Mouse (Mus musculus) right cerebral cortex, postnatal 25 days (tissue): Measurements from ENCODE around the gene Ttbk1.
"Not testable (repeated sequence)": the region's sequence is repeated elsewhere in the genome, so short reads cannot be mapped to it uniquely, and the experiment has no call there.

Experiments used
- DNase-seq: peaks from one replicate; pipeline ENCODE4 v3.0.0; 2022

The Ttbk1 gene

DNA sequence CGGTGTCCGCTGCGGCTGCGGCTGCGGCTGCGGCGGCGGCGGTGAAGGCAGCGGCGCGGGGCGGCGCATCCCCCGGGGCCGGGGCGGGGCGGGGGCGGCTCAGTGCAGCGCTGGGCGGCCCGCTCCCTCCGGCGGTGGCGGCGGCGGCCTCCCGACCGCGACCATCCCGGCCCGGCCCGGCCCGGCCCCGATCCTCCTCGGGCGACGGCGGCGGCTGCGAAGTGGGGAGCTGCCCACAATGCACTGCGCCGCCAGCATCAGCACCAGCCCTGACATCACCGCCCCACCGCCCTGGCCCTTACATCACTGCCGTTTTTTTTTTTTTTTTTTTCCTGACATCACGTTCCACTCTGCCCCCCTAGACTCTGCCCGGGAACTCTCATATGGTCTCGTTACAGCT is at the start of gene Ttbk1:
Ttbk1 (minus strand) TSS at position 245 of the 400 bp plus-strand sequence.
- peak; percentile 69 for DNase-seq

DNA sequence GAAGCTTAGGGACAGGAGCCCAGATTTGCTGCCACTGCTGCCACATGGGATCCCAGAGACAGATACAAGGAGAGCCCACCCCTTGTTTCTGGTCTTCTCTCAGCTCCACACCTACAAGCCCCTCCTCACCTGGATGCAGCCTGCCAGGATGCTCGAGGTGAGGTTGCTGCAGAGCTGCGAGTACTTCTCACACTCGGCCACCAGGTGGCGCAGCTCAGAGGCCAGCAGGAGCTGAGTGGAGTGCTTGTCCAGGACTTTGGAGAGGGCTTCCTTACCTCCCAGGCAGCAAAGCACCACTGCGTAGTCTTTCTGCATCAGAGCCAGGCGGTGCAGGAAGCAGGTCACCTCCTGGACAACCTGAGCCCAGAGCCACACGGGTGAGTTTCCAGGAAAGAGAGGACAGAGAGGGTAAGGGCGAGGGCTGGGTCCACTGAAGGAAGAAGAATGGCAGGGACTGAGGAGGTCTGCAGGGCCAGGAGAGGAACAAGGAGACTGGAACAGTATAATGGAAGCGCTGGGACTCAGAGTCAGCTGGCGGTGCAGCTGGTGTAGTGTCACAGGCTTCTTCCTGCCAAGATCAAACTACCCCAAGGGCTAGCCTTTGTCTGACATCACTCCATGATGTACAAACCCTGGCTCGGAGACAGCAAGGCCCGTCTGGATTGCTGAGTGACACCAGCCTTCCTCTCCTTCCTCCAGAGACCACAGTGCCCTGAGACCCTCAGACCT is 38.3 kb upstream of the Ttbk1 start:
- peak; percentile 47 for DNase-seq

DNA sequence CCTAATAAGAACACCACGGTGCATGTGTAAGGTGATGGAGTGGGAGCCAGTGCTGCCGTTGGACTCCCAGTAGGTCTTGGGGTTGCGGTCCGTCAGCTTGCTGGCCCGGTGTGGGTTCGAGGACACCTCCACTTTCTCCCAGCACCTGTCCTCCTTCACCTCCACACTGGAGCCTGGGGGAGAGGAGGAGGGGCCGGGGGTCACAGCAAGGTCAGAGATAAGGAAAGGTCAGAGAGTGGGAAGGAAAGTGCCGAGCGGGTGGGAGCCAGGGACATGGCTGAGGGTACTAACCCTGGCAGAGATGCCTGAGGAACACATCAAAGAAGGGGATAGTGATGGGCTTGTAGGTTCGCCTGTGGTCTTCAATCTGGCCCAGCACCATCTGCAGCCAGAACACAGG is 37.6 kb upstream of the Ttbk1 start:
- no peak for DNase-seq

DNA sequence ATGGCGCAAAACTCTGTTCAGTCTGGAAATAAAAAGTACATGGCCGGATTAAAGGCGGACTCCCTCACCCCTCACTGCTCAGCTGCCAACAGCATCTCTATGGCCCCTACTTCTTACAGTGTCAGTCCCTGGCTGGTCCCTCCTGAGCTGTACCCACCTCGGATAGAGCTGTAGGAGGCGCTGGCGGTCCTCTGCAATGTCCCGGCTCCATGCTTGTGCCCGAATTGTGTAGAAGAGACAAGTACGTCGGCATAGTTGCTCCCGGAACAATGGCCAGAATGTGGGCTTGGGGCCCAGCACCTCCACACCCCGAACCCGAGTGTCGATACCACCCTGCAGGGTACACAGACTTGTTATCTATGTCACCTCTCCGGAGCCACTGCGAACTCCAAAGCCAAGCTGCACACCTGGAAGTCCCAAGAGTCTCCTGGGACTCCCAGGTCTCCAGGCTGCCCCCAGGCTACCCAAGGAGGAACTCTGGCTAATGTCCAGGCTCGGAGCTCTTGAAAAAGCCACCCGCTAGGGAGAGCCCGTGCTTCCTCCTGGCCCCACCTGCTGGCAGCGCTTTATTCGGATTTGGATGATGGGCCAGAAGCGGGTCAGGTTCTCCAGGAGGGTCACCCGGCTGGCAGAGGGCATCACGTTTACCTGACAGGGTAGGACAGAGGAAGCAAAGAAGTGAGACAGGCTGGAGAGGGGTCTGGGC is 34.6 kb upstream of the Ttbk1 start:
- no peak for DNase-seq

DNA sequence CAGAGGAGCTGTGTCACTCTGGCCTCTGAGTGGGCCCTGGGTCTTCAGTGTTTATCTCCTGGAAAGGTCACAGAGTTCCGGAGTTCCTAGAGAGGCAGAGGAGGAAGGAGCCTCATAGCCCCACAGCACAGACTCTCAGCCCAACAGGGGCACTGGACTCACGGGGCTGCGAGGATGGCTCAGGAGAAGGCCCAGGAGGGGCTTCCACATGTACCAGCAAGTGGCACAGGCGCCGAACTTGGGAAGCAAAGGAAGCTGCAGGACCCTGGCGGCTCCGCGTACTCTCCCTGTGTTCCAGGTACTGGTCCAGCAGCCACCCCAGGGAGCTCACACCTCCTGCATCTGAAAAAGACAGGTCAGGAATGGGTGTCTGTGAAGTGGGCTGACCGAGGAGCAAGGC is 33.7 kb upstream of the Ttbk1 start:
- no peak for DNase-seq

DNA sequence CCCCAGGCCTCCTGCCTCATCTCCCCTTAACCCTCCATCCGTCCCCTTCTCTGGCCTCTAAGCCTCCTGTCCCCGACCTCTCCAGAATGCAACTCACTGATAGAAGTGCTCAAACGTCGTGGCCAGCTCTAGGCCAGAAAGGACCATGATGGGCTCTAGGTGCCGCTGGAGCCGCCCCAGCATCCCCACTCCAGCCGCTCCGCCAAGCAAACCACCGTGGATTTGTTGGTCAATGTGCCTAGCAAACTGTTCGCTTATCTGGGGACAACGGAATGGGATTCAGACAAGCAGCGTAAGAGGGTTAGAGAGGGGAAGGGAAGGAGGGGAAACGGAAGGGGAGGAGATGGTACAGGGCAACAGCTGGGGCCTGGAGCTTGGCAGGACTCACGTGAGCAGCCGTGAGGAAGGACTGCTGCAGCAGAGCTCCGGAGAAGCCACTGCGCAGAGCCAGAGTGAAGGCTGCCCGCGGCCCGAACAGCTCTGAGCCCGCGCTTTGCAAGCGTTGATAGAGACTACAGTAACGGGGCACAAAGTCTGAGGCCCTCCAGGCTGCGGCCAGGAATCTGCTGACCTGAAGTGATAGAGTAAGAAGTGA is 33.0 kb upstream of the Ttbk1 start:
- DNase-seq, result no peak

DNA sequence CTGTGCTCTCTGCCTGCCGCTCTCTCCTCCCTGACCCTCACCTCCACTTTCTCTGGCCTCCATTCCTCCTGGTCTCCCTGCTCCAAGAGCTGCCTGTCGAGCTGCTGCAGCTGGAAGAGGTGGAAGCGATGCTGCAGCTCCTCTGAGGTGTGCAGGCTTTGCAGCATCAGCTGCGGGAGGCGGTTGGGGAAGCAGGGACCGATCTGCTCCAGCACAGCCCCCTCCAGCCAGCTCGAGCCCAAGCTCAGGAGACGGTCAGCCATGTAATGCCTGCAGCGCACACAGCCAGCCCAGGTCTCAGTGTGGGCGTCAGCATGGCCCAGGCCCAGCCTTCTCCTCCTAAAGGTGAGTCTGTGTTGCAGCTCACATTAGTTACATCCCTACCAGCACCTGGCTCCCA is 32.5 kb upstream of the Ttbk1 start:
- no peak for DNase-seq

DNA sequence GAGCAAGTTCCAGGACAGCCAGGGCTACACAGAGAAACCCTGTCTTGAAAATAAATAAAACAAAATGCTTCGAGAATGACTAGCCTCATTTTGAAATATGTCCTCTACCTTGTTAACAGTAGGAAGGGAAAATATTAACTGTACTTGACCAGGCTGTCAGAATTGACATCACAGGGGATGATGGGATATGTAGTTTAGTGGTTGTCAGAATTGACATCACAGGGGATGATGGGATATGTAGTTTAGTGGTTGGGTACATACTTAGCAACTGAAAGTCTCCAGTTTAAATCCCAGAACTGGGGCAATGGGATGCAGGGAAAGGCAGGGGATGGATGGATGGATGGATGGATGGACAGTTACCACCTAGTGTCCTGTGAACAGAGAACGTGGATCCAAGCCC is 25.9 kb upstream of the Ttbk1 start:
- DNase-seq, result no peak

DNA sequence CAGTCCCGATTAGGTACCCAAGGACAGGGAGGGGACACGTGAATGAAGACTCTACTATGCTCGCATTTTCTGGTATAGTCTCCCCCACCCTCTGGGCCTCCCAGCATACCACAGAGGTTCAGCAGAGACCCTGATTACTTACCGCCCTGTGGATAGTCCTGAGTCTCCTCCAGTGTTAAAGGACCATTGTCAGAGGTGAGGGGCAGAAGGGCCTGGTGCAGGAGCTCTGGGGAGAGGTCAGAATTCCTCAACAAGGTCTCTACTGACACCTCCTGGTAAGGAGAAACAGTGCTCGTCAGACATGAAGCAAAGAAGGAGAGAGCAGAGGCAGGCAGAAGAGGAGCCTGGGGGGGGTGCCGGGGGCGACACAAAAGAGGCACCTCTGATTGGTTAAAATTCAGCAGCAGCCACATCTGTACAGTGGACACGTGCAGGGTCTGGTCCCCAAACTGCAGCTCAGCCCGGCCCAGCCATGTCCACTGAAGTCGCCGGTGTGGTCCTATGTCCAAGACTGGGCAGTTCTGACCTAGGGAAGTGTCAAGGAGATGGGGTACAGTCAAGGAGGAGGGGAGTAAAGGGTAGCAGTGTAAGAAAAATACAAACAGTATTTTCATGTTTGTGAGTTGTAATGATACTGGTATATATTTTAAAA is 23.7 kb upstream of the Ttbk1 start:
- DNase-seq, result no peak

DNA sequence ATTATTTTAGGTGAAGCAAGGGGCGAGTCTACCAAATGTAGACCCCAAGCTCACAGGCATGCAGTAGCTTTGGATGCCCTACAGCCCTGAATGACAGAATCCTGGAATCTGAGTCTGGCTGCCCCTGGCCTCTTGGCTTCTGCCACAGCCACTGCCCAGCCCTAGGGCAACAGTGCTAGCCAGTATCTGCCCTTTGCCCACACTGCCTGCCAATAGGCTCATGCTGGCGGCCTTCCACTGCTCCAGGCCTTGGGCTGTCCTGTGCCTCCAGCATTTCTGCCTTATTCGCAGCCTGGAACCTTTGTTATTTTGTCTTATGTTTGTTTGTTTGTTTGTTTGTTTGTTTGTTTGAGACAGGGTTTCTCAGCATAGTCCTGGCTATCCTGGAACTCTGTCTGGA is 18.1 kb upstream of the Ttbk1 start:
- no peak for DNase-seq

DNA sequence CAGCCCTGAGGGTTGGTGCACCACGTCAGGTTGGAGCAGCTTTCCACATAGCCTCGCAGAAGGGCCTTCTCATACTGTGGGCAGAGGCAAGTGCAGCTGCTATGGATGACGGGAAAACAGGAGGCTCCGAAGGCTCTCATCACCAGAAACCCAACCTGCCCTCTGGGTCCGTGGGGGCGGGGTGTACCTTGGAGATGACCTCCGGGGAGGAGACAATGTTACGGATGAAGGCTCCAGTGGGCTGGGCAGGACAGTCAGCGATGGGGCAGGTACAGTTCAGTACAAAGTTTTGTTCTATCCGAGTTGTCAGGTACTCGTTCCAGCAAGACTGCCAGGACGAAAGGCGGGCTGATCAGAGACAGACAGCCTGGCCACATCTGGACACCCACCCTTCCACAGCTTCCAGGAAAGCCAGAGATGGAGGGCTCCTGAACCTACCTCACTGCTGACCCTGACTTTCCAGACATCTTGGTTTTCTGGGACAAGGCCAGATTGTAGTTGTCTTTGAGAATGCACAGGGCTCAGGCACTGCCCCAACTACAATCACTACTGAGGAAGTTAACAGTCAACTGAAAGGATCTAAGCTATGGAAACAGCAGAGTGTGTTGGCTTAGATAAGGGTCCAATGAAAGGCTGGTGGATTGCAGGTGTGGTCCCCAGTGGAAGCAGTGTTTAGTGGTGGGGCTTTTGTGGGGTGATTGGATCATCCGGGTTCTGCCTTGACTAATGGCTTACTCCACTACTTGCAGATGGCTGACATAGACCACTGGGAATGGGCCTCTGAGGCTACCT is 16.6 kb upstream of the Ttbk1 start:
- DNase-seq, result no peak

DNA sequence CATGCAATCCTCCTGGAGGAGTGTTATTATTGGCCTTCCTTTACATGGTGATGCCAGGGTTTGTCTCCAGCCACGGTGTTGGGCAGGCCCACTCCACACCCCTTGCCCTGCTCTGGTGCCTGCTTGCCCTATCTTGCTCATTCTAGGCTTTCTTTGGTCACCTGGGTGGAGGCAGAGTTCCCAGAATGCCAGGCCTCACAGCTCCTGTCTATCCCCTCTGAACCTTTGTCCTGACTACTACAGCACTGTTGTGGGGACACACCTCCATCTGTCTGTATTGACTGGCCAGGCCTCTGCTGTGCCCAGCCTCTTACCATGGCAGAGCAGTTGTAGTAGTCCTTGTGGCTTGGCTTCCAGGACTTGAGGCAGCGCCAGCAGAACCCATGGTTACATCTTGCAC is 15.3 kb upstream of the Ttbk1 start:
- no peak for DNase-seq

DNA sequence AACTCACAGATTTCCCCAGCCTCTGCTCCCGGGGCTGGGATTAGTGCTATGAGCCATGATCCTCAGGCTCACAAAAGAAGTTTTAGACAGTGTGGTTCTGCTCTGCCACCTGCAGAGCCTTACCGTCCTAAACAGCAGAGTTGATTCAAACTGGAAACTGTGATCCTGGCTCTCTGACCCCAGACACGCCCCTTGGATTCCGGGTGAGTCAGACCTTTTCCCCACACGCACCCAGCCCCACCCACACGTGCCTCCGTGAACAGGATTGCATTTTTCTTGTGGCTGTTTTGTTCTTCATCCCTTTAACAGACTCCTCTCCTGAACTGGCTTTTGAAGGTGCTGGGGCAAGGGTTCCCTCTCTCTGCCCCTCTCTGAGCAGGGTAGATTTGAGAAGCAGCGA is 10.5 kb upstream of the Ttbk1 start:
- DNase-seq, result no peak

DNA sequence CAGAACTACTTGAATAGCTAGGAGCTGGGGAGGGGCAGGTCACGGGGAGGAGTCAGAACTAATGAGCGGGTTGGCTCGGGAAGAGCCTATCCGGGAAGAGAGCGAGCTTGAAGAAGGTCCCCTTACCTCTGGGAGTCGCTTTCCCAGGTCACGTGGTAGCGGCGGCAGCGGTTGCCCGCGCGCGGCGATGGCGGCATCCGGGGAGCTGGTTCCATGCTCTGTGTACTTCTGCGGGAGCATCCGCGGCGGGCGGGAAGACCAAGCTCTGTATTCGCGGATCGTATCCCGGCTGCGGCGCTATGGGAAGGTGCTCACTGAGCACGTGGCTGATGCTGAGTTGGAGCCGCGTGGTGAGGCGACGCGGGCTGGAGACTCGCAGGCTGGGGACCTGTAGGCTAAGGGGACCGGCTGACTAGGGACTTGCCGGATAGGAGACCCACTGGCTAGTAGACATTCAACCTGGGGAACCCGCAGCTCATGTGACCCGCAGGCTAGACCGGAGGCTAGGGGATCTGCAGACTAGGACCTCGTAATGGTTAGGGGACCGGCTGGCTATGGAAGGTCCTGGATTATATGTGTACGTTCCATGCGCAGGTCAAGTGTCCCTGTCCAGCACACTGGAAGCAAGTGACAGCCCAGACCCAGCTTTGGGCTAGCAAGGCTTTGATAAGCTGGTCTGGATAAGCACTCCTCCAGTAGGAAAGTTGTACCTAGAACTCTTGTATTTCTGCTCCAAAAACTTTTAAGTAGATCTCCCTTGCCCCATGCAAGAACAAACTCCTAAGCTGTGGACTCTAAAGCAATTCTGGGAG is 9.4 kb upstream of the Ttbk1 start, which contains the start of gene Dnph1:
Dnph1 (plus strand) TSS at position 89 of the 812 bp plus-strand sequence.
- DNase-seq, result peak; percentile 81

DNA sequence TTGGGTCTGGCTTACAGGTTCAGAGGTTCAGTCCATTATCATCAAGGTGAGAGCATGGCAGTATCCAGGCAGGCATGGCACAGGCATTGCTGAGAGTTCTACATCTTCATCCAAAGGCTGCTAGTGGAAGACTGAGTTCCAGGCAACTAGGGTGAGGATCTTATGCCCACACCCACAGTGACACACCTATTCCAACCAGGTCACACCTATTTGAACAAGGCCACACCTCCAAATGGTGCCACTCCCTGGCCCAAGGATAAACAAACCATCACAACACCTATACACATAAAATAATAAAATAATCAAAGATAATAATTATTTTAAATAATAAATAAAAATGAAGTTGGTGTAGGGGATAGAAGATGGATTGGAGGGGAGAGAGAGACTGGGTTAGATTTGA is 8.6 kb upstream of the Ttbk1 start:
- not testable (repeated sequence) for DNase-seq

DNA sequence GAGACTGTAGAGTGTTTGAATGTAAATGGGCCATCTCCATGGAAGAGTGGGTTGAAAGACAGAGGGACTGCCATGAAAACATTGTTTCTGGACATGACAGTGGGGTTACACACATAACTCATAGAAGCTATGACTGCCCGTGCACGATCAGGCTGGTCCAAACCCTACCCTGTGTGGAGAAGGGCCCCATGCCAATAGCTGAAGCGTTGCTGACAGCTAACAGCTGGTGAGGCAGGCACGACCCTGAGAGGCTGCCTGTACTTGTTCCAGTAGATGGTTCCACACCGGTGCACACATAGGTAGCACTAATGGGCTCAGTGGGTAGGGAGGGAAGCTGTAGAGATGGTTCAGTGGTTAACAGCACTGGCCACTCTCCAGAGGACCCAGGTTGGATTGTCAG is 8.0 kb upstream of the Ttbk1 start:
- no peak for DNase-seq

DNA sequence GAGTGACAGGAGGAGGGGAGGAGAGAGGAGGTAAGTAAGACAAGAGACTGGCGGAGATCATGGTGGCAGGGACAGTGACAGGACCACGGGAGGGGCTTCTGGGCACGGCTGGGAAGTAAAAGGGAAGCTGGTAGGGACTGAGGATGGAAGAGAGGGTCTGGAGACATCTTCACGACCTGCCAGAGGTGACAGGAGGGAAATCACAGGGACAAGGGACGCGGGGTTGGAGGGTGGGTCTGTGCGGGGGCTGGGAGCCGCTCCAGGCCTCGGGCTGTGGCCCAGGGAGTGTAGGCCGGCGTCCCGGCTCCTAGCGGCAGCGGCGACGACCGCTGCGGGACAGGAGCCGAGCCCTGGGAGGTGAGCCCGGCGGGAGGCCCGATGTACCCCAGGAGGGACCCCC is 480 bp downstream of the Ttbk1 start:
- DNase-seq, result peak; percentile 38

DNA sequence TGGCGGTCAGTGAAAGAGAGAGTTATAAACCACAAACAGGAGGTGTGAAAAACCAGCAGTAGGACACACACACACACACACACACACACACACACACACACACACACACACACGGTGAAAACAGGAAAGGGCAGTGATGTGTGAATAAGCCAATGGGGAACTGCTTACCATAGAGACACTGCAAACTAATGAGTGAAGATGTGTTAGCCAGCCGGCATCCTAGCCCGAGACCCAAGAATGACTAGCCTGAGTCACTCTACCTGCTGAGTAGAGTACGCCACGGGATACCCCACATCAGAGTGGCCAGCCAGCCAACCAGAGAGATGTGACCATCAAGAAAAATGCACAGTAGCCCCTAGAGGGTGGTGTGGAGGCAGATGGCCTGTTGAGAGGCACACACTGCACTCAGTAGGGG is 3.0 kb downstream of the Ttbk1 start:
- DNase-seq, result no peak

DNA sequence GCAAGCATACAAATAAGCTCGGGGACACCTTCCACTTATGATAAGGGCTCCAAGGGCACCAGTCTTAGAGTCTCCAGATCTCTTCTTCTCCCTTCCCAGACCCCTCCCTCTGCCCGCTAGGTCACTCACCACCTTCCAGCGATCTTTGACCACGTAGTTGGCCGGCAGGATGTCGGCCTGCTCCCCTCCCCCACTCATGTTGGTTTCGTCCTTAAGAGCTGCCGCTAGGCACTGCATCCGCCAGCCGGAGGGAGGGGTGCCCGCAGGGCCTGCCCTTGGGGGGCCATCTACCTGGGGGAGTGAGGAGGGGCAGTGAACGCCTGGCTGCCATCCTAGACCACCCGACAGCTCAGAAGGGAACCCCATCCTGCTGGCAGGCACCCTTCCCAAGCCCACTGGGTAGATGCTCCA is 3.4 kb downstream of the Ttbk1 start:
- peak; percentile 45 for DNase-seq

DNA sequence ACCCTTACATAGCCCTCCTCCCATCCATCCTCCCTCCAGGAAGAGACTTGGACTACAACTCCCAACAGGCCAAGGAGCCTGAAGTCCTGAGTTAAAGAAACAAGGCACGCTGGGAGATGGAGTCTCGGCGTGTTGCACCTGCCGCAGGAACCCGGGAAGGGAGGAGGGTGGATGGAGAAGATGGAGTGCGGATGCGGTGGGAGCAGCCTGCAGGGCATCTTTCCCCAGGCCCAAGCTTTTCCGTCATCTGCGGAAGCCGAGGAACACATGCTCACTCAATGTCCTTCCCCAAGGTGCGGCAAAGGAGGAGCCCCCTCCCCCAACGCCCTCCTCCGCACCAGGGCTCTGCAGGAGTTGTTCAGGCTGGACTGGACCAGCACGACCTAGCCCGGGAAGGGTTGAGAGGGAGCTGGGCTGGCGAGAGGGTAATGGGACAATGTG is 3.9 kb downstream of the Ttbk1 start:
- DNase-seq, result peak; percentile 71

DNA sequence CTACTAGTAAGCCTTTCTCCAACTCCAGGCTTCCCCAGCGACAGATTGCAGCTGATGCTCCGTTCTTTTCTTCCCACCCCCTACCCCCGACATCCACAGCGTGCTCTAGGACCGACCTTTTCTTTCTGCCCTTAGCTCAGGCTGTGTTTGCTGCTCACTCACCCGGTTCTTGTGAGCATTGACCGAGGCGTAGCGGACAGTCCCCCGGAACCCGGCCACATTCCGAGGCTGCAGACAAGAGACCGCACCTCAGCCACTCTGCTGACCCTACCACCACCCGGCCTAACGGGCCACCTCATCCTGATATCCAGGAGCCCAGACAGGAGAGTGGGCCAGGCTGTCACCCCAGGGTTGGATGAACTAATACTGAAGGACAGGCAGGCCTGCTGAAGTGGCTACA is 10.2 kb downstream of the Ttbk1 start:
- no peak for DNase-seq

DNA sequence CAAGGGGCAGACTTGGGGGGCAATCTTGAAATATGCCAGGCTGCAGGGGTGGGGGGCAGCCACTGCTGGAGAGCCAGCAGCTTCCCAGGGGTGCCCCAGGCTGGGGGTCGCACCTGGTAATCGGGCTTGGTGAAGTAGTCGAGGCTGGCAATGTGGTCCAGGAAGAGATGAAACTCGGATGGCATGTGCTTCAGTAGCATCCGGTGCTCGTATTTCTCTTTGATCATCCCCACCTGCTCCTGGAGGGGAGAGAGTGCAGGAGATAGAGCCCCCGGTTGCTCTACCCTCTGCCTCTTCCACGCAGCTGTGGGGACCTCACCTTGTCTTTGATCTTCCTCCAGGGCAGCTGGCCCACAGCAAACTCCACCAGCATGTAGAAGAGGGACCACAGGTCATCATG is 10.9 kb downstream of the Ttbk1 start:
- no peak for DNase-seq
